Mouse (Mus musculus): ENCODE measurements around the gene Map1s. TPM values are rescaled to one million over a fixed set of nuclear protein-coding genes. Genes with fewer than 3 reads are reported as not detected.

Gene Map1s
- polyA plus RNA-seq, 1 experiment from 2014 or later = 15.2 TPM

GRCm38 (mm10) chr8:70880546-70880945, 25.2 kb upstream of the Map1s start:
- Histone ChIP-seq H3K9ac (ENCODE audit: low read length) (no peak overlapping the region), H3K27ac (replicated peaks) (peak overlapping the region; percentile 67), H3K27me3 (ENCODE audit: control insufficient read depth, insufficient read depth, low read length) (no peaks in the 10 kb centered on the region), H3K9me3 (ENCODE audit: control insufficient read depth, low read length) (no peaks in the 10 kb centered on the region), H3K4me2 (replicated peaks; ENCODE audit: low read depth) (no peak overlapping the region), H3K4me3 (ENCODE audit: low read depth, low read length) (no peak overlapping the region), H3K4me1 (replicated peaks; ENCODE audit: control insufficient read depth, insufficient read depth) (no peaks in the 10 kb centered on the region), H3K36me3 (ENCODE audit: control insufficient read depth, insufficient read depth, low read length) (no peaks in the 10 kb centered on the region)
- ATAC-seq (ENCODE audit: low FRiP score, low TSS enrichment) = peak; percentile 60
- 24% methylated on average over 11 of the region's 11 CpGs for WGBS
- TF ChIP-seq EP300 (optimal IDR thresholded peaks at IDR 0.05) (no peak), CTCF (IDR thresholded peaks at IDR 0.05; ENCODE audit: low read depth) (no peak)
- peak; percentile 46 for DNase-seq (ENCODE audit: low spot score)

- no peak overlapping the region for H3K9ac ChIP-seq (ENCODE audit: low read length)
- no peaks in the 10 kb centered on the region for H3K4me1 ChIP-seq (replicated peaks; ENCODE audit: control insufficient read depth, insufficient read depth)
- H3K36me3 ChIP-seq (ENCODE audit: control insufficient read depth, insufficient read depth, low read length) = no peaks in the 10 kb centered on the region
- no peak overlapping the region for H3K4me3 ChIP-seq (ENCODE audit: low read depth, low read length)
- WGBS = 80% methylated on average over 4 of the region's 4 CpGs
- DNase-seq (ENCODE audit: low spot score) = no peak
- TF ChIP-seq EP300 (optimal IDR thresholded peaks at IDR 0.05) (no peak), CTCF (IDR thresholded peaks at IDR 0.05; ENCODE audit: low read depth) (no peak)
- no peaks in the 10 kb centered on the region for H3K27me3 ChIP-seq (ENCODE audit: control insufficient read depth, insufficient read depth, low read length)
- no peak for ATAC-seq (ENCODE audit: low FRiP score, low TSS enrichment)
- H3K4me2 ChIP-seq (replicated peaks; ENCODE audit: low read depth) = no peak overlapping the region
- H3K9me3 ChIP-seq (ENCODE audit: control insufficient read depth, low read length) = no peaks in the 10 kb centered on the region
- H3K27ac ChIP-seq (replicated peaks) = no peak overlapping the region
Measured at GRCm38 (mm10) chr8:70884186-70884585, 21.5 kb upstream of the Map1s start.

DNA sequence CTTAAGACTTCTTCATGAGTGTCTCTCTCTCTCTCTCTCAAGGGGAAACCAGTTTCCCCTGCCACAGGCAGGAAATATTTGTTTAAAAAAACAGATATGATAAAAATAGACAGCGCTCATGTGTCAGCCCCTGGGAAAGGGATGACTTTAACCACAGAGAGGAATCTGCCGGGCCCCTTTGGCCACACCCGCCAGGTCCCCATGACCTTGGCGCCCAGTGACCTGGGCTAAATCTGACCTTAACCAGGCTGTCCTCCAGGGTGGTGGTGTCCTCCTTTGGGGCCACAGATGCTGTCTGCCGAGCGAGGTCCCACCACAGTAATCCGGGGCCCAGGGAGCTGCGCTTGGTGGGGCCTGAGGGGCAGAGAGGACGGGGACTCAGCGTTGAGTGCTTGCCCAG, 21.0 kb upstream of the Map1s start:
- Histone ChIP-seq H3K4me1 (replicated peaks; ENCODE audit: control insufficient read depth, insufficient read depth) (no peaks in the 10 kb centered on the region), H3K27ac (replicated peaks) (no peak overlapping the region), H3K4me3 (ENCODE audit: low read depth, low read length) (no peak overlapping the region), H3K4me2 (replicated peaks; ENCODE audit: low read depth) (no peak overlapping the region), H3K9me3 (ENCODE audit: control insufficient read depth, low read length) (no peaks in the 10 kb centered on the region), H3K36me3 (ENCODE audit: control insufficient read depth, insufficient read depth, low read length) (no peaks in the 10 kb centered on the region), H3K9ac (ENCODE audit: low read length) (no peak overlapping the region), H3K27me3 (ENCODE audit: control insufficient read depth, insufficient read depth, low read length) (no peaks in the 10 kb centered on the region)
- ATAC-seq (ENCODE audit: low FRiP score, low TSS enrichment) (no peak), DNase-seq (ENCODE audit: low spot score) (no peak)
- TF ChIP-seq CTCF (IDR thresholded peaks at IDR 0.05; ENCODE audit: low read depth) (no peak), EP300 (optimal IDR thresholded peaks at IDR 0.05) (no peak)
- 81% methylated on average over 10 of the region's 10 CpGs for WGBS

DNA sequence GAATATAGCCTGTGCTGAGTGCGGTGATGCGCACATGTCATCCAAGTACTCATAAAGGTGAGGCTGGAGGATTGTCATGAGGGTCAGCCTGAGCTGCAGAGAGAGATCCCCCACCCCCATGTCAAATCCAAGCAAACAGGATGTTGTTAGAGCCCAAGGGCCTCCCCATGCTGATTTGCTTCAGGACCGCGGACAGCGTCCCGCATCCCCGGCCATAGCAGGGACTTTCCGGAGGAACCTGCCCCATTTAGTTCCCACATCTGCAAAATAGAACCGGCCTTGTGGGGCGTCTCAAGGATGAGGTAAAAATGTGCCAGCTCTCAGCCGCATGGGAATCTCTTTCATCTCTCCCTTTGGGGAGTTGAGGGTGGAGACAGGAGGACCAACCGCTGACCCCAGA, 20.1 kb upstream of the Map1s start:
- ATAC-seq (ENCODE audit: low FRiP score, low TSS enrichment) = no peak
- no peaks in the 10 kb centered on the region for H3K36me3 ChIP-seq (ENCODE audit: control insufficient read depth, insufficient read depth, low read length)
- TF ChIP-seq EP300 (optimal IDR thresholded peaks at IDR 0.05) = no peak
- no peak for TF ChIP-seq CTCF (IDR thresholded peaks at IDR 0.05; ENCODE audit: low read depth)
- no peaks in the 10 kb centered on the region for H3K9me3 ChIP-seq (ENCODE audit: control insufficient read depth, low read length)
- H3K4me2 ChIP-seq (replicated peaks; ENCODE audit: low read depth) = no peak overlapping the region
- H3K27me3 ChIP-seq (ENCODE audit: control insufficient read depth, insufficient read depth, low read length) = no peaks in the 10 kb centered on the region
- WGBS = 12% methylated on average over 12 of the region's 12 CpGs
- no peak overlapping the region for H3K27ac ChIP-seq (replicated peaks)
- no peak overlapping the region for H3K4me3 ChIP-seq (ENCODE audit: low read depth, low read length)
- H3K9ac ChIP-seq (ENCODE audit: low read length) = no peak overlapping the region
- H3K4me1 ChIP-seq (replicated peaks; ENCODE audit: control insufficient read depth, insufficient read depth) = no peaks in the 10 kb centered on the region
- peak; percentile 56 for DNase-seq (ENCODE audit: low spot score)

- no peak overlapping the region for H3K4me3 ChIP-seq (ENCODE audit: low read depth, low read length)
- H3K4me1 ChIP-seq (replicated peaks; ENCODE audit: control insufficient read depth, insufficient read depth) = no peaks in the 10 kb centered on the region
- H3K27me3 ChIP-seq (ENCODE audit: control insufficient read depth, insufficient read depth, low read length) = no peaks in the 10 kb centered on the region; the same call in 1 of the 2 replicates
- WGBS = 6% methylated on average over 13 of the region's 18 CpGs
- no peak overlapping the region for H3K9ac ChIP-seq (ENCODE audit: low read length)
- no peak for TF ChIP-seq CTCF (IDR thresholded peaks at IDR 0.05; ENCODE audit: low read depth)
- no peak for TF ChIP-seq EP300 (optimal IDR thresholded peaks at IDR 0.05)
- no peaks in the 10 kb centered on the region for H3K9me3 ChIP-seq (ENCODE audit: control insufficient read depth, low read length)
- DNase-seq (ENCODE audit: low spot score) (peak; percentile 81), ATAC-seq (ENCODE audit: low FRiP score, low TSS enrichment) (peak; percentile 19; the same call in 1 of the 2 replicates)
- no peak overlapping the region for H3K27ac ChIP-seq (replicated peaks)
- no peak overlapping the region for H3K4me2 ChIP-seq (replicated peaks; ENCODE audit: low read depth)
- no peaks in the 10 kb centered on the region for H3K36me3 ChIP-seq (ENCODE audit: control insufficient read depth, insufficient read depth, low read length)
Measured at GRCm38 (mm10) chr8:70887669-70888068, 18.1 kb upstream of the Map1s start.

DNA sequence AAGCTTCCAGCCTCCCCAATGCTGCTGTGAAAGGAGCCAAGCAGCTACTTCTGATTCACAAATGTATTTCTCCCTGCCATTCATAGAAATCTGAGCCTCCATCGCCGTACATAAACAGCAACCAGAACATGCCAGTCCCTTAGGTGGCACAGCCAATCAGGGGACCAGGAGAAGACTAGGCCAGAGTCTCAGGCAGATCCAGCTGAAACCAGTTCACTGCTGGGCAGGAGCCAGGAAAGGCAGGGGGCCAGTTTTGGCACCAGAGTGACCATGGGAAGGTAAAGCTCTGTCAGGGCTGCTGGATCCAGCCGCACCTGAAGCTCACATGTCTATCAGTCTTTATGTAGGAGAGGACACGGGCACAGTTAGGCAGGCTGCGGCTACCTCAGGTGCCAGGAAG, 15.1 kb upstream of the Map1s start:
- Histone ChIP-seq H3K4me3 (ENCODE audit: low read depth, low read length) (no peak overlapping the region), H3K4me2 (replicated peaks; ENCODE audit: low read depth) (no peak overlapping the region), H3K4me1 (replicated peaks; ENCODE audit: control insufficient read depth, insufficient read depth) (no peaks in the 10 kb centered on the region), H3K36me3 (ENCODE audit: control insufficient read depth, insufficient read depth, low read length) (peaks cover 12% of the 10 kb centered on the region), H3K9me3 (ENCODE audit: control insufficient read depth, low read length) (no peaks in the 10 kb centered on the region), H3K9ac (ENCODE audit: low read length) (no peak overlapping the region), H3K27ac (replicated peaks) (no peak overlapping the region), H3K27me3 (ENCODE audit: control insufficient read depth, insufficient read depth, low read length) (no peaks in the 10 kb centered on the region; the same call in 1 of the 2 replicates)
- TF ChIP-seq CTCF (IDR thresholded peaks at IDR 0.05; ENCODE audit: low read depth) (no peak), EP300 (optimal IDR thresholded peaks at IDR 0.05) (no peak)
- 89% methylated on average over 5 of the region's 5 CpGs for WGBS
- DNase-seq (ENCODE audit: low spot score) (no peak), ATAC-seq (ENCODE audit: low FRiP score, low TSS enrichment) (no peak)

Data from stomach, postnatal 0 days (tissue).